Mouse (Mus musculus): ENCODE measurements around the gene Olfr1474. TPM values are rescaled to one million over a fixed set of nuclear protein-coding genes. Genes with fewer than 3 reads are reported as not detected.

The Olfr1474 gene
- not detected in 2 replicates for polyA plus RNA-seq (2012; rRNA removed)

GRCm38 (mm10) chr19:13469265-13469664 lies at the start of gene Olfr1474:
TSS of gene Olfr1474 (plus strand) at chr19:13469565.

GRCm38 (mm10) chr19:13443109-13443508 lies 26.3 kb upstream of the Olfr1474 start, which contains the start of gene Olfr1471:
TSS of gene Olfr1471 (plus strand) at chr19:13443409.

GRCm38 (mm10) chr19:13455986-13456385 lies 13.4 kb upstream of the Olfr1474 start, which contains the start of gene Olfr1472:
TSS of gene Olfr1472 (minus strand) at chr19:13456086.

GRCm38 (mm10) chr19:13480096-13480495 lies 10.7 kb downstream of the Olfr1474 start, which contains the start of gene Olfr1475:
TSS of gene Olfr1475 (minus strand) at chr19:13480196.

GRCm38 (mm10) chr19:13500246-13500645 lies 30.9 kb downstream of the Olfr1474 start, which contains the start of gene Olfr1477:
TSS of gene Olfr1477 (plus strand) at chr19:13500546.

Other genes starting within 250 kb of the Olfr1474 start
- not detected in 2 replicates for gene Olfr1463, start 238.2 kb upstream of the Olfr1474 start, polyA plus RNA-seq (2012; rRNA removed)
- not detected in 2 replicates for gene Olfr1465, start 154.0 kb upstream of the Olfr1474 start, polyA plus RNA-seq (2012; rRNA removed)
- not detected in 2 replicates for gene Olfr1466, start 130.7 kb upstream of the Olfr1474 start, polyA plus RNA-seq (2012; rRNA removed)
- not detected in 2 replicates for gene Olfr1467, start 107.3 kb upstream of the Olfr1474 start, polyA plus RNA-seq (2012; rRNA removed)
- not detected in 2 replicates for gene Olfr1469, start 61.7 kb upstream of the Olfr1474 start, polyA plus RNA-seq (2012; rRNA removed)
- gene Olfr1471, start 26.2 kb upstream of the Olfr1474 start, polyA plus RNA-seq (2012; rRNA removed), result not detected in 2 replicates
- gene Olfr1472, start 13.5 kb upstream of the Olfr1474 start, polyA plus RNA-seq (2012; rRNA removed), result not detected in 2 replicates
- not detected in 2 replicates for gene Olfr1475, start 10.6 kb downstream of the Olfr1474 start, polyA plus RNA-seq (2012; rRNA removed)
- gene Olfr1477, start 31.0 kb downstream of the Olfr1474 start, polyA plus RNA-seq (2012; rRNA removed), result not detected in 2 replicates
- not detected in 2 replicates for gene Olfr1480, start 58.3 kb downstream of the Olfr1474 start, polyA plus RNA-seq (2012; rRNA removed)
- gene Olfr1484, start 113.9 kb downstream of the Olfr1474 start, polyA plus RNA-seq (2012; rRNA removed), result not detected in 2 replicates
- not detected in 2 replicates for gene Olfr1487, start 147.8 kb downstream of the Olfr1474 start, polyA plus RNA-seq (2012; rRNA removed)
- gene Olfr1489, start 162.1 kb downstream of the Olfr1474 start, polyA plus RNA-seq (2012; rRNA removed), result not detected in 2 replicates
- gene Olfr1490, start 181.5 kb downstream of the Olfr1474 start, polyA plus RNA-seq (2012; rRNA removed), result not detected in 2 replicates
- not detected in 2 replicates for gene Olfr1491, start 227.7 kb downstream of the Olfr1474 start, polyA plus RNA-seq (2012; rRNA removed)

All from ovary, adult 2 months (tissue).